Mouse (Mus musculus): ENCODE data around the gene Nepro.

Gene Nepro

DNA sequence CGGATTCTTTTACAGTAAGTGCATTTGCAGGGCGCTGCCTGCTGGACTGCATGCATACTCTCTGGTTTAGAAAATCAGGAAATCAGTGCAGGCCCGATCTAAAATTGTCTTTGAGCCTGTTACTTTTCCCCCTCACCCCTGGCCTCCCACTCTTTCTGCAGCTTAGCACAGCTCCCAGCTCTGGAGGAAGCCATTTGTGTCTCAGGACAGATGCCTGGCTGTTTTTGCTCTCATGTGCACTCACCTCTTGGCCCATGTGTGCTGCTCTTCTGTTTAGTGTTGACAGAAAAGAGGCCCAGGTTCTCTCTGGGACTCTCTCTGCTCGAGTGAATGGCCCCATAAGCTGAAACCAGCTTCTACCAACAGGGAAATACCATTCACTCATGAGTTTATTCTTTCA is 20.6 kb upstream of the Nepro start:
- DNase-seq (ENCODE audit: low spot score): no peak

DNA sequence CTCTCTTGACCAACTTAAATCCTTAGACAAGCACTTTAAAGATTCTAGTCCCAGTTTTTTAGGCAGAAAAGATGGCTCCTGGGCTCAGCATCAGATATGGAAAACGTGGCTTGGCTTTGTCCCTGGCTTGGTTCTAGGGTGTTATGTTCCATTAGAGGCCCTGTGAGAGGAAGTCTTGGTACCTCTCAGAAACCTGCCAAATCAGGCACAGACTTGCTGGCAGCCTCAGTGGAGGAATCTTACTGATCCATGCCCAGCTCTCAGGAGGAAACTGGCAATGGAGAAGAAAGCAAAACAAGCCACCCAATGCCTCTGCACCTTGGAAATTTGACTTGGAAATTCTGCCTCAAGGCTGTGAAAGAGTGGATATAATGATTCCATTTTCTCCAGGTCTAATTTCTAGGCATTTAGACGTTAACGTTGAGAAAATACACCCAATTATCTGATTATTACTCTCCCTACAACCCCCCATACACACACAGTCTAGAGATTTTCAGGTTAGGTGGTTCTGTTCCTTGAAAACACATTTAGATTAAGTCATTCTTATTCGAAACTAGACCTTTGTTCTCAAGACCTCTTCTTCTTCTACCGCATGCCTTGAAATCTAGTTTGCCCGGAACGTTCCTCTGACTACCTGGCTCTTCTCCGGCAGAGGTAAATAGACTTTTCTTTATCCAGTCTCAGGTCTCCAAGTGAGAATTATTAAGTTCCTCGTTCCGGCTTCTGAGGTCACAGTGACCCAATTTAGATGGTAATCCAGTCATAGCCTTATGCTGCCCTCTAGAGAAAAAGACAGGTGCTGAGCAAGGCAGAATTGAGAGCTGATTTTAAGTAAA is 7.6 kb upstream of the Nepro start:
- DNase-seq (ENCODE audit: low spot score): no peak

- DNase-seq (ENCODE audit: low spot score): no peak
Measured at GRCm38 (mm10) chr16:44717141-44717634, 6.9 kb upstream of the Nepro start.

DNA sequence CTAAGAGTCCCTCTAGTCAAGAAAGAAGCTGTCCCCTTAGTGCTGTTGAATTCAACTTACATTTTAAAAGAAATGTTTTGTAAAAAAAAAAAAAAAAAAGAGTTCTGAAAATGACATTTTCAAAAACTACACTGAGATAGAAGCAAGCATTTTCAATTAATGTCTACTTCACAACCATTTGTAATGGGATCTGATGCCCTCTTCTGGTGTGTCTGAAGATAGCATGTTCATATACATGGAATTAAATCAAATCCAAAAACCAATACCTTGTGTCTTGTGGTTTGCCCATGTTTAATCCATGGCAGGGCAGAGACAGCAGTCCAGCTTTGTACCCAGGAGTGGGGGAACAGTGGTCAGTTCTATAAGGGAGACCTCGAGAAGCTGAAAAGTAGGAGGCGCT is 6.3 kb upstream of the Nepro start:
- DNase-seq (ENCODE audit: low spot score): no peak

DNA sequence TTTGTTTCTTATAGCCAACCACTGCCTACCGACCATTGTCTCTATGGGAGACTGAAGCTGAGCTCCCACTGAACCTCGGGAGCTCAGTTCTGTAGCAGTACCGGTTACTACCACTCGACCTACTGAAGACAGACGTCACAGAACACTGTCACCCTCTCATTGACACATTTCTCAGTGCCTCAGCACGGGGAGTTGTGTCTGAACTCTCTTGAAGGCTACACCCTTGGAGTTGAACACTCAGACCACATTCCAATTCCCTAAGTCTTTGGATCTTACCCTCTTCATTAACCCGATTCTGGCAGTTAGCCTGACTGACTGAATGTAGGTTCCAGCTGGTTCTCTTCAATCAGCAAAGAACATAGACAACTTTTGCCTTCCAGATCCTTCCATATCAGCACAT is 4.8 kb upstream of the Nepro start:
- no peak for DNase-seq (ENCODE audit: low spot score)

GRCm38 (mm10) chr16:44720518-44720917 is 3.6 kb upstream of the Nepro start:
- DNase-seq (ENCODE audit: low spot score): no peak

GRCm38 (mm10) chr16:44722666-44723065 is 1.4 kb upstream of the Nepro start:
- no peak for DNase-seq (ENCODE audit: low spot score)

GRCm38 (mm10) chr16:44724847-44725246 is 746 bp downstream of the Nepro start:
- DNase-seq (ENCODE audit: low spot score): no peak

- DNase-seq (ENCODE audit: low spot score): peak; percentile 72
Measured at GRCm38 (mm10) chr16:44725286-44726223, 1.5 kb downstream of the Nepro start.

- DNase-seq (ENCODE audit: low spot score): no peak
Measured at GRCm38 (mm10) chr16:44727525-44727924, 3.4 kb downstream of the Nepro start.

DNA sequence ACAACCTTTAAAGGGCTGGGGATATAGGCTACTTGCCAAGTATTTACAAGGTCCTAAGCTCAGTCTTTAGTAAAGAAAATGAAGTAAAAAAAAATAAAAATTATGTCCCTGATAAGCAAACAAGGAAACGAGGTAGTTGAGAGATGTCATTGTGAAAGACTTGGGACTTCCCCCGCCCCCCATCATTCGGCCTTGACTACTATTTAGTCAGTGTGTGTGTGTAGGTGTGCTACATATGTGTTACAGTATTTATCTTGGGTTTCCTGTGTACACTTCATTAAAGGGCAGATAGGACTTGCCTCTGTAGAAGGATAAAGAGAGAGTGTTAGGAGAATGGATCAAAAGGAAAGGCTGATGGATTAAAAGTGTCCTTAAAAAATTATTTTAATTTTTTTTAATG is 10.0 kb downstream of the Nepro start:
- DNase-seq (ENCODE audit: low spot score): no peak

GRCm38 (mm10) chr16:44735676-44736075 is 11.6 kb downstream of the Nepro start:
- no peak for DNase-seq (ENCODE audit: low spot score)

DNA sequence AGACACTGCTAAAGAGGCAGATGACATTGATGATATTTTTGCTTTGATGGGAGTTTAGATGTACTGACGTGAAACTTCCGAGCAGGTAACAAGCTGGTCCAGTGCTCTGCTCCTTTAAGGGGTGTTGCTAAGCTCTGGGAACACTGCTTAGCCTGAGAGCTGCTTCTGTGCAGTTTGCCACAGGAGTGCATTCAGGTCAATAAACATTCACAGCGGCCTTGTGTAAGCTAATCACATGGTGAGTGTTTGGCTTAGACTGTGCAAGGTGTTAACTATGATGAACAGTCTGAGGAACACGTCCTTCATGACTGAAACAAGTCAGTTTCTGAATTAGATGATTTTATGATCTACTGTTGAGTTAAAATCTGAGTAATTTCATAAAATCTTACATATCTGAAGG is 12.0 kb downstream of the Nepro start:
- no peak for DNase-seq (ENCODE audit: low spot score)

- DNase-seq (ENCODE audit: low spot score): no peak
Measured at GRCm38 (mm10) chr16:44742753-44743152, 18.7 kb downstream of the Nepro start.

- no peak for DNase-seq (ENCODE audit: low spot score)
Measured at GRCm38 (mm10) chr16:44745471-44745865, 21.4 kb downstream of the Nepro start.

DNA sequence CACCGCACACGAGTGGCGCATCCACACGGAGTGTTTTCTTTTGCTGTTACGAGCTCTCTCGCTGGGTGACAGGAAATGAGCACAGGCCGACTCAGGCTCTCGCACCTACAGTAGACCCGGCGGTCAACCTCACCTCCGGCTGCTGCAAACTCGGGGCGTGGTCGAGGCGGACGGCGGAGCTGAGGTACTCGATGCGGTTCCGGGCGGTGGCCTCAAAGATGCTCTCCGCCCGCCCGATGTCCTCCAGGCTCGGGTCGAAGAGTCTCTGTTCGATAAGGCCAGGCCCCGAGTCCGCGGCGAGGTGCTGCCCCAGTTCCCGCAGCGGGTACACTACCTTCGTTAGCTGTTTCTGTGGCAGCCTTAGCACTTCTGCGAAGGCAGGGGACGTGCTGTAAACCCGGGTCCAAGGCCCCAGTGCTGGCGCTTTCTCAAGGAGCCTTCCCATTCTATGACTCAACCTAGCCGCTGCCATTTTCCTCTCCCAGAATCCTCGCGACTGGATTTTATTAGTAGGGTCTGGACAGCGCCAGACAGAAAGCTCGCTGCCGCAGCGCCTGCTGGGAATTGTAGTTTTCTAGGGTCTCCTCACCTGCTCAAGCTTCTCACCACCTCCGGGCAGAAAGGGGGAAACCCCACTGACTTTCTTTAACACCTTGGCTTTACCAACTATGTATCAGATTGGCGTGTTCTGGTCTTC is 21.9 kb downstream of the Nepro start, which contains the start of gene Gtpbp8:
TSS of gene Gtpbp8 (minus strand) at position 498 of the 697 bp plus-strand sequence.
- peak; percentile 66 for DNase-seq (ENCODE audit: low spot score)

GRCm38 (mm10) chr16:44748007-44748406 is 23.9 kb downstream of the Nepro start:
- no peak for DNase-seq (ENCODE audit: low spot score)

DNA sequence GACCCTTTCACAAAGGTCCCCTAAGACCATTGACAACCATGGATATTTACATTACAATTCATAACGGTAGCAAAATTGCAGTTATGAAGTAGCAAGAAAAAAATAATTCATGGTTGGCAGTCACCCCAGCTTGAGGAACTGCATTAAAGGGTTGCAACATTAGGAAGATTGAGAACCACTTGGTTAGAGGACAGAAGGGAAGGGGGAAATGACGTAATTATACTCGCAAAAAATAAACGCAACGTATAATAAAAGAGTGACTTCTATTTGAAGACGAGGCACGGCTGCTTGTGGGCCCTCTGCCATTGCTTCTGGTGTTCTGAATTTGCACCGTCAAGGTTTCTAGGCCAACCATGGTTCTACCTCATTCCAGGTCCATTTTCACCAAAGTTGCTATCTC is 33.6 kb downstream of the Nepro start:
- DNase-seq (ENCODE audit: low spot score): no peak

DNA sequence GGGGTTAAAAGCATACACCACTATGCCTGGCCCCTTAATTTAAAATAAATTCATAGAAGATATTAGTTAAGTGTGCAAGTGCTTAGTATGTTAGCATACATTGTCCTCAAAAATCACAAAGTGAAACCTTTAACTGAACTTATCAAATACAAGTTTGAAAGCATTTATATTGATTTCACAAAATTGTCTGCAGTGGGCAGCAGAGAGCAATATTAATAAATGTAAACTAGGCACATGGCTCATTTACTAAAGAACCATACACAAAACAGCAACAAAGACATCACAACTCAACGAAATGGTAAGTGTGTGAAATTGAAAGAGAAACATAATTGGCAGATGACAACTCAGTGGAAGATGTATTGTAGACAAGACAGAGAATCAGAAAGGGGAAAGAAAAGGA is 37.7 kb downstream of the Nepro start:
- no peak for DNase-seq (ENCODE audit: low spot score)

DNA sequence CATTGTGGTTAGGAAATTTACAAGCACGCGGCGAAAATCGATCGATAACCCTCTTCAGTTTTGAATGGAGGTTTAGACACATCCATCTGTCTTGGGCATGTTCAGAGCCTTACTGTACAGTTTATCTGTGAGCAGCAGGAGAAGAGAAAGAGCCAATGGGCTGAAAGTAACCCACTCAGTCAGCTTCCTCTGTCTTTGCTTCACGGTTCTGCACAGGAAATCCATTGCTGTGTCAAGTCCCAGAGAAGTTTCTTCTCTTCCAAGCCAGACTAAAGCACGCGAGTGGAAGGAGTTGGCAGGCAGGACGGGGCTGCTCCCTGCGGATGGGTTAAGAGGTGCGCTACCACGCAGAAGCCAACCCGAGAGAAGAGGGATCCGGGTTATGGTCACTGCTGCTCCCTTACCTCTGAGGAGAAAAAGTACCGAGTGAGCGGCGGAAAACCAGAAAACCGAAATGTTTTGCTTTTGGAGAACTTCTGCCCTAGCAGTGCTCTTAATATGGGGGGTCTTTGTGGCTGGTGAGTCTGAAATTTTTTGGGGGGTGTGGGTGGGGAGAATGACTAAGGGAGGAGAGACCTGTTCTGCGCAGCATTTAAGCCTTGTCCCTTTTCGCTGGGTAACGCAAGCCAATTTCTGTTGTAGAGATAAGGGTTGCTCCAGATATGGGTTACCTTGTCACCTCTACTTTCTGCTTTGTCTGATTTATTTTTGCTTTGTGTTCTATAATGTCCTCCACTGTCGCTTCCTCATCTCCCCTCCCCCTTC is 41.6 kb downstream of the Nepro start, which contains the start of gene Cd200r1:
TSS of gene Cd200r1 (plus strand) at position 182 of the 765 bp plus-strand sequence.
- DNase-seq (ENCODE audit: low spot score): no peak

DNA sequence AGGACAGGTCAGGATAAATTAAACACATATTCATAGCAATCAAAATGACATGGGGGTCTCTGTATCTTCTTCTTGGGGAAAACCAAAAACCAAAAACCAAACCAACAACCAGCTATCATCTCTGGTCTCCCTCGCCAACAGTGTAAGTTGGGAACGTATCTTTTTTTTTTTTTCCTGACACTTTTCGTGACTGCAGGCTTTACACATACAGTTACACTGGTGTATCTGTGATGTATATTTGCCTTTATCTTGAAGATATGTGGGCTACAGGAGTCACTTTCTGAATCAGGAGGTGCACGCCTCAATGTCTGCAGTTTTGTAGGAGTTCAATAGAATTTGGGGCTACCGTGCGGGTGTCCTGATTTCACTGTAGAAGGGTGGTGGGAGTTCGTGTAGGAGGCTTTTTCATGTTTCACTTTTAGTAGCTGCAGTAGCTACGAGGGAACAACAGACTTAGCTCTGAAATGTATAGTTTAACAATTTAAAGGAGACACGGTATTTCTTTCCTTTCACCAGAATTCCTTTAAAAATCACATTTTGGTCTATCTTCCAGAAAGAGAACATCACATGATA is 42.3 kb downstream of the Nepro start:
- DNase-seq (ENCODE audit: low spot score): no peak
